Mouse (Mus musculus): ENCODE data around the gene Bex4.
A peak's percentile ranks its signal among the peaks of the same experiment; 100 is the strongest.
"Not testable (repeated sequence)": the region's sequence is repeated elsewhere in the genome, so short reads cannot be mapped to it uniquely, and the experiment has no call there.

The Bex4 gene

GRCm38 (mm10) chrX:136138827-136139639 is at the start of gene Bex4:
TSS of gene Bex4 (plus strand) at chrX:136138996.
- not testable (repeated sequence) for DNase-seq (ENCODE audit: low spot score in 2 of 2)

GRCm38 (mm10) chrX:136092497-136093279 is 46.1 kb upstream of the Bex4 start:
- DNase-seq (ENCODE audit: low spot score in 2 of 2): no peak

GRCm38 (mm10) chrX:136094421-136094820 is 44.4 kb upstream of the Bex4 start:
- no peak for DNase-seq (ENCODE audit: low spot score in 2 of 2)

GRCm38 (mm10) chrX:136104046-136104723 is 34.6 kb upstream of the Bex4 start:
- DNase-seq (ENCODE audit: low spot score in 2 of 2): no peak

GRCm38 (mm10) chrX:136104724-136105088 is 34.1 kb upstream of the Bex4 start:
- no peak for DNase-seq (ENCODE audit: low spot score in 2 of 2)

GRCm38 (mm10) chrX:136107942-136108341 is 30.9 kb upstream of the Bex4 start:
- peak in 1 of 2 experiments; percentile 47 for DNase-seq (ENCODE audit: low spot score in 2 of 2)

GRCm38 (mm10) chrX:136115015-136115414 is 23.8 kb upstream of the Bex4 start:
- DNase-seq (ENCODE audit: low spot score in 2 of 2): no peak

- peak; percentile 68 to 88 for DNase-seq (ENCODE audit: low spot score in 2 of 2)
Measured at GRCm38 (mm10) chrX:136115419-136115961, 23.3 kb upstream of the Bex4 start.

GRCm38 (mm10) chrX:136127038-136127743 is 11.6 kb upstream of the Bex4 start:
- DNase-seq (ENCODE audit: low spot score in 2 of 2): no peak

GRCm38 (mm10) chrX:136127744-136128064 is 11.1 kb upstream of the Bex4 start:
- DNase-seq (ENCODE audit: low spot score in 2 of 2): no peak

- no peak for DNase-seq (ENCODE audit: low spot score in 2 of 2)
Measured at GRCm38 (mm10) chrX:136135559-136135958, 3.2 kb upstream of the Bex4 start.

GRCm38 (mm10) chrX:136139640-136140004 is 826 bp downstream of the Bex4 start:
- not testable (repeated sequence) for DNase-seq (ENCODE audit: low spot score in 2 of 2)

GRCm38 (mm10) chrX:136141385-136141784 is 2.6 kb downstream of the Bex4 start:
- DNase-seq (ENCODE audit: low spot score in 2 of 2): no peak

- DNase-seq (ENCODE audit: low spot score in 2 of 2): no peak
Measured at GRCm38 (mm10) chrX:136143711-136144110, 4.9 kb downstream of the Bex4 start.

- no peak for DNase-seq (ENCODE audit: low spot score in 2 of 2)
Measured at GRCm38 (mm10) chrX:136144195-136144594, 5.4 kb downstream of the Bex4 start.

GRCm38 (mm10) chrX:136170625-136171024 is 31.8 kb downstream of the Bex4 start:
- no peak for DNase-seq (ENCODE audit: low spot score in 2 of 2)

- DNase-seq (ENCODE audit: low spot score in 2 of 2): peak; percentile 39 to 60
Measured at GRCm38 (mm10) chrX:136171189-136172117, 32.7 kb downstream of the Bex4 start.

GRCm38 (mm10) chrX:136172118-136172551 is 33.3 kb downstream of the Bex4 start, which contains the start of gene Tceal8:
TSS of gene Tceal8 (minus strand) at chrX:136172342.
- peak; percentile 73 to 77 for DNase-seq (ENCODE audit: low spot score in 2 of 2)

- DNase-seq (ENCODE audit: low spot score in 2 of 2): no peak
Measured at GRCm38 (mm10) chrX:136172786-136173185, 34.0 kb downstream of the Bex4 start.

GRCm38 (mm10) chrX:136180897-136181553 is 42.2 kb downstream of the Bex4 start:
- DNase-seq (ENCODE audit: low spot score in 2 of 2): no peak

All from frontal cortex, postnatal 10 days (tissue).